Mouse (Mus musculus) lung, postnatal 0 days (tissue): ENCODE measurements around the gene Zfp184.

Experiments
- CTCF ChIP-seq: IDR thresholded peaks from 2 replicates; pipeline ENCODE4 v1.5.1; 2016; ENCODE audit warnings: antibody characterized with exemption, mild to moderate bottlenecking
- EP300 ChIP-seq: IDR thresholded peaks from 2 replicates; pipeline ENCODE4 v1.6.1; 2016; ENCODE audit warnings: antibody characterized with exemption, mild to moderate bottlenecking, control low read depth

DNA sequence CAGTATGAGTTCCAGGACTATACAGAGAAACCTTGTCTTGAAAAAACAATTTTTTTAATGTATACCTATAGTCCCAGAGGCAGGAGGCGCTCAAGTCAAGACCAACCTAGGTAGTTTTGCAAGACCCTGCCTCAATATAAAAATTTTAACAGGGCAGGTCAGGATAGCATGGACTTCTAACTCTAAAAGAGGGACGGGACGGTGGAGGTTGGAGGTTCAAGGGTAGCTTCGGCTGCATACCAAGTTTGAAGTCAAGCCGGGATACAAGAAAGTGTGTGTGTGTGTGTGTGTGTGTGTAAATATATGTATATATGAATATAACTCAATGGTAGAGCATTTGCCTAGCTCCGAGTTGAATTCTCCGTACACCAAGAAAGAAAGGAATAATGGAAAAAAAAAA, 38.6 kb upstream of the Zfp184 start:
- TF ChIP-seq CTCF (no peak), EP300 (no peak)
